Mouse (Mus musculus) right cerebral cortex, postnatal 10 days (tissue): ENCODE data around the gene Flvcr1.

Source experiments
- DNase-seq, 2 experiments: peaks; one replicate each; pipeline ENCODE4 v3.0.0; 2021; ENCODE audit warnings: low spot score in 2 of 2

Flvcr1 gene

GRCm38 (mm10) chr1:190980470-190980869, 45.5 kb downstream of the Flvcr1 start:
- no peak for DNase-seq

DNA sequence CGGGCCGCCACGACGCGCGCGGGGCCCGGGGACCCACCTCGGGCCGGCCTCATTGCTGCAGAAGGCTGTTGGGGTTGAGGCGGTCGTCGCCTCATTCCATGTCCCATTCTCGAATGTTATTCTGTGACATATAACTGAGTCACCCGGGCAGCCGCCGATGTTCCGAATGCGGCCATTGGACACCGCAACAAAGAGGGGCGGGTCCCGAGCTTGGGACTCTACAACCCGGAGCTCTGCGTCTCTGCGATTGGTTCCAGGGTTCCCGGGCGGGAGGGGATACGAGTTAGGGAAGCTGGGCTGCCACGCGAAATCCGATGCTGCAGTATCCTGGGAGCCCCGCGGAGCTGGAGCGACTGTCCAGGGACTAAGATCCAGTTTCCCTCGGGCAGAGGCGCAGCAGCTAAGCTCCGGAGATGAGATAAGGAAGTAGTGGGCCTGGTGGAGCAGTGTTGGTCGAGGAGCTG, 46.8 kb downstream of the Flvcr1 start, which contains the start of gene Vash2:
Gene Vash2 (minus strand): TSS at position 197 of the 464 bp plus-strand sequence.
- peak; percentile 92 to 94 for DNase-seq

- peak; percentile 44 to 49 for DNase-seq
Observed at GRCm38 (mm10) chr1:190978511-190979073, 47.4 kb downstream of the Flvcr1 start.

- DNase-seq = peak; percentile 31 to 44
Observed at GRCm38 (mm10) chr1:190978001-190978400, 48.0 kb downstream of the Flvcr1 start.

DNA sequence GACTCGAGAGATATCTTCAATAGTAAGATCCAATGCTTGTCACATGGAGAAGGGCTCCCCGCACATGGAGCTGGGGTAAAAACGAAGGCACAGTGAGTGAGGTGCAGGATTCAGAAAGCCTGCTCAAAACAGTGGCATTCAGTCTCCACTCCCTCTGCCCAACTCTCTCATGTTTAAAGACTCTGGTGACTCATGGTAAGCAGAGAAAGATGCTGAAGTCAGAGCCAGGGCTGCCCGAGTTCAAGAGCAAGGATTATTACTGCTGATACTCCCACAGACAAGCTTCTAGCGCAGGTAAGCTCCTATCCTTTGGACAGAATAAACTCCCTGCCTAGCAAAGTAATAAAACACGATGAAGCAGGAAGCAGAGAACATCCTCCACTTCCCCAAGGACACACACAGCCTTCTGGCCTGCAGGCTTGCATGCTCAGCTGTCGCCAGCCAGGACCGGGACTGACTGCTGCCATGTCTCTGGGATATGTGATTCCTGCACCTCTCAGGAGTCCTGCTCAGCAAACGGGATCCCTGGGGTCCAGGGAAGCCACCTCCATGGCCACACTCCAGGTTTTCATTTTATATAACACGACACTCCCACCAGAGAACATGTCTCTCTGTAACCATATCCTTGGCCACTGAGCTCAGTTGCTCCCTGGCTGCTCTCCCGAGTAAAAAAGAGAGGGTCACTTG, 48.9 kb downstream of the Flvcr1 start:
- no peak for DNase-seq

- DNase-seq = no peak
Observed at GRCm38 (mm10) chr1:190974833-190975232, 51.1 kb downstream of the Flvcr1 start.

DNA sequence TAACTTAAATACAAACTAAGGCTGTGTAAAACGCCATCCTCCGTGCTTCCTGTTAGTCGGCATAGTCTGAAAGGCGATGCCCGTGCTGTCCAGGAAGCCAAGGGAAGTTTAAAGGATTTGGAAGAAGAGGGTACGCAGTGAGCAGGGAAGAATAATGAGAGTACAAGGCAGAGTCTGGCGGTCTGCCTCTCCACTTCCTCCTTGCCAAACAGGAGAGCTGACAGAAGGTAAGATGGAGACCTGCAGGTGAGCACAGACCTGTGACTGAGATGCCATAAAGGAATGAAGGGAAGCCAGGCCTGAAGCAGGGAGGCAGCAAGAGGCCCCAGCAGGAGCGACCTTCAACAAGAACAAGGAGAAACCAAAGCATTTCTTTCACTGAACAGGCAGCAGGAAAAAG, 51.8 kb downstream of the Flvcr1 start:
- DNase-seq = no peak

- DNase-seq = peak in 1 of 2 experiments; percentile 53
Observed at GRCm38 (mm10) chr1:190972612-190973192, 53.3 kb downstream of the Flvcr1 start.

- DNase-seq = no peak
Observed at GRCm38 (mm10) chr1:190971708-190972610, 54.0 kb downstream of the Flvcr1 start.

GRCm38 (mm10) chr1:190968010-190968409, 57.9 kb downstream of the Flvcr1 start:
- no peak for DNase-seq

DNA sequence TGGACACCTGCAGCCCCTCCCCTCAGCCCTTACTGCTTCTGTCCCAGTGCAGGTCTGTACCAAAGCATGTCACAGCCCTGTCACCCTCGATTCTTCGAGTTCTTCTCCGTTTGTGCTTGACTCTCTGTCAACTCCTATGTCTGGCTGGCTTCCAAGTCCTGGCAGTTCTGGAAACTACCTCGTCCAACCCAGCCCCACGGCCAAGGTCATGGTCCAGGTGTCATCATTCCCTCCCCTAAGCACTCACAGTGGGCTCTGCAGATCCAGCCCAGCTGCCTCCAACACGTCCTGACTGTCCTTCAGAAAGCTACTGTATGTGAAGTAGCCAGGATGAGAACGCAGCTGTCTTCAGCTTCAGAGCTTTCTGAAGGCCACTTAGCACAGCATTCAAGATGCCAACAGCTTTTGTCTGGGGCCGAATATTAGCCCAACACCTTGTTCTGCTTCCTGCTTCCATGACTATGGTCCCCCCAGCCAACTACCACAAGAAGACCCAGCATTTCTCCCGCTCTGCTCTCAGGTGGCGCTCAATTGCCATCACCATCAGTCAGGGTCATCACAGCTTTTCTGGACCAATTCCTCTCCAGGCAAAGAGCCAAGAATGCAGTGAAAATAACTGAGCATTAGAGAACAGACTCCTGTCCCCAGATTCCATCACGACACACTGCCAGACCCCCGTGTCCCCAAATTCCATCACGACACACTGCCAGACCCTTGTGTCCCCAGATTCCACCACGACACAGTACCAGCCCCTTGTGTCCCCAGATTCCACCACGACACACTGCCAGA, 60.8 kb downstream of the Flvcr1 start:
- DNase-seq = no peak

GRCm38 (mm10) chr1:190962760-190963159, 63.2 kb downstream of the Flvcr1 start:
- no peak for DNase-seq

DNA sequence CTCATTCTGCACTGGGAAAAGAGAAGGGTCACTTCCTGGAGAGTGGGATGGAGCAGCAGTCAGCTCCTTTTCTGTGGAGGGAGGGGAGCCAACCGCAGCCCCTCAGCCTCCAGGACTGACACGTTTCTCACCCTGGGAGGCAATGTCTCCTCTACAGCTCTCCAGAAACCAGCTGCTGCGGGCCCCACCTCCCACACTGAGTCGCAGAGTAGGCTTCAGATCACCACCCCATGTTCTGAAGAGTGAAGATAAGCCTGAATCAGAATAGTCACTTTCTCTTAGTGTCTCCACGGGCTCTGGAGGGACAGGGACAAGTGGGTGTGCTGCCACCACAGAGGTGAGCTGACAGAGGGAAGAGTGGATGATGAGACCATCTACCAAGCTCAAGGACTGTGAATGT, 67.1 kb downstream of the Flvcr1 start:
- no peak for DNase-seq
